Mouse (Mus musculus): ENCODE measurements around the gene Rpl27a. TPM values are rescaled to one million over a fixed set of nuclear protein-coding genes. Genes with fewer than 3 reads are reported as not detected.

Rpl27a gene
- polyA plus RNA-seq, 1 experiment: 339 TPM

DNA sequence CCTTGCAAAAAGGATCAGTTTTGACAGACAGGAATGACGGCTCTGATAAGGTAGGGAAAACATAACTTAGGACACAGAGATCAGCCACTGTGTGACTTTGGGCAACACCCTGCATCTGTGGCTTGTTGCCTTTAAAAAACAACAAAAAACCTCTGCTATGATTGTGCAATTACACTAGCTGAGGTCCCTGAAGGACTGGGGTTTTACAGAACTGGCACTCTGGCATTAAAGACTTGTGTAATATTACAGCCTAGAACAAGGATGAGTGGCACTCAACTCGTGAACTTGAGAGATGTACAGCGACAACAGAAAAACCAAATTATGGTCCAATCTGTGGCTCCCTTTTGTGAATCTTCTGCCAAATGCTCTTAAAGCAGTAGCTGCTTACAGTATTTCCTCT, 5.8 kb downstream of the Rpl27a start:
- 68% methylated on average over 3 of the region's 3 CpGs for WGBS
- TF ChIP-seq POLR2A (IDR thresholded peaks at IDR 0.05; ENCODE audit: low read depth, low read length) (no peak), CTCF (IDR thresholded peaks at IDR 0.05; ENCODE audit: extremely low read depth, insufficient read length, insufficient replicate concordance, low read depth, low read length) (no peak)
- Histone ChIP-seq H3K27ac (ENCODE audit: insufficient read depth, low read depth, low read length) (peak overlapping the region; percentile 30; the same call in 1 of the 2 replicates), H3K36me3 (ENCODE audit: control insufficient read depth, insufficient read depth, low read length) (peaks cover 63% of the 10 kb centered on the region), H3K4me1 (ENCODE audit: control insufficient read depth, insufficient read depth, insufficient read length, low read length) (peaks cover 4% of the 10 kb centered on the region; the same call in 1 of the 2 replicates), H3K4me3 (ENCODE audit: low read depth, low read length) (no peak overlapping the region), H3K27me3 (ENCODE audit: control insufficient read depth, insufficient read depth, low read length) (no peaks in the 10 kb centered on the region)

DNA sequence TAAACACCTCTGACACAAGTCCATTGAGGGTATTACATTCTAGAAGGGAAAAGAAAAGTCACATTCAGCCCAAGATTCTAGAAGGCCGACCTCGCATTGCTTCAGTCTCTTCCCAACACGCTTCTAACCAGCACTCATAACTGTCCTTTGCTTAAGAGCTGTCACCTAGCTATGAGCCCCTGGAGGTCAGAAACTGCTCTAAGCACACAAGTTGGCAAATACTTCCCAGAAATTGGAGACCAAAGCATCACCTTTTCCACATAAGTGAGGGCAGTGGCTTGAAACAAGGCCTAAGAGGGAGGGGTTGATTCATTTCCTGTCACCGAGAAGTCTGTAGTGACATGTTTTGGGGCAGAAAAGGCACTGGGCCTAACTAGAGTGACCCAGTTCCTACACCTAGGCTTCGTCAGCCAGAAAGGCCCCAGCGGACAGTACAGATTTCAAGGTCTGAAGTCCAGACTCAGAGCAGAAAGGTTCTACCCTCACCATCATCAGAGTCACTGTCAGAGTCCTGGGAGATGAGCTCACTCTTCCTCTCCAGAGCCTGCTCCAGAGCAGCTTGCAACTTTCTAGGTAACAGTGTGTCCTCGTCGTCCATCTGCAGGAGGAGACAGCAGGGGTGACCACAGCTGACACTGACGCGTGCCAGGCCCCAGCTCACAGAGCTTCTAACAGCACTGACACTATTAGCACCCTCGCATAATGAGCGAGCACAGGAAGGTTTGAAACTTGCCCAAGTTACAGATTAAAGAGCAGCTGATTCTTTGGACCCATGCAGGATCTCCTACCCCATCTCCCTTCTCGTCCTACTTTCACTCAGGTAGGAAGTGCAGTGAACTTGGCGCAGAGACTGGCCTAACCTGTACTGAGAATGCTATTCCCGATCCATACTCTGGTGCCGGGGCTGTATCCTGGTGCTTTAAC, 7.1 kb downstream of the Rpl27a start:
- TF ChIP-seq CTCF (IDR thresholded peaks at IDR 0.05; ENCODE audit: extremely low read depth, insufficient read length, insufficient replicate concordance, low read depth, low read length) (no peak), POLR2A (IDR thresholded peaks at IDR 0.05; ENCODE audit: low read depth, low read length) (no peak)
- H3K4me1 ChIP-seq (ENCODE audit: control insufficient read depth, insufficient read depth, insufficient read length, low read length): no peaks in the 10 kb centered on the region
- no peaks in the 10 kb centered on the region for H3K27me3 ChIP-seq (ENCODE audit: control insufficient read depth, insufficient read depth, low read length)
- H3K27ac ChIP-seq (ENCODE audit: insufficient read depth, low read depth, low read length): no peak overlapping the region
- H3K4me3 ChIP-seq (ENCODE audit: low read depth, low read length): no peak overlapping the region
- 72% methylated on average over 16 of the region's 16 CpGs for WGBS
- peaks cover 58% of the 10 kb centered on the region for H3K36me3 ChIP-seq (ENCODE audit: control insufficient read depth, insufficient read depth, low read length)

DNA sequence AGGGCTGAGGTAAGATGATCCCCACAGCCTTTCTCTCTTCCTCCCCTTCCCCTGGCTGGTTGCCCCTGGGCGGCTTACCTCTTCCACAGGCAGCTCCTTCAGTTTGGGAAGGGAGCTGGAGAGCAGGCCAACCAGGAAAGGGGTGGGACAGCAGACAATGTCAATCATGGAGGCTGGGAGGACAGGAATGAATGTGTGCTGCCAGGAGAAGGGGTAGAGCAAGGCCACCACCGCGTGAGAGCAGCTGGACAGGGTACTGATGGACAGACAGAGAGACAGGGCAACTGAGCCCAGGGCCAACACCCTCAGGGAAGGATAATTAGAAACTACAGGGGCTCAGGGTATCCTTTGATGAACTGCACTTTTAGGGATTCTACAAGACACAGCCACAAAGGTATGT, 8.6 kb downstream of the Rpl27a start:
- no peak for TF ChIP-seq CTCF (IDR thresholded peaks at IDR 0.05; ENCODE audit: extremely low read depth, insufficient read length, insufficient replicate concordance, low read depth, low read length)
- TF ChIP-seq POLR2A (IDR thresholded peaks at IDR 0.05; ENCODE audit: low read depth, low read length): no peak
- Histone ChIP-seq H3K4me1 (ENCODE audit: control insufficient read depth, insufficient read depth, insufficient read length, low read length) (no peaks in the 10 kb centered on the region), H3K36me3 (ENCODE audit: control insufficient read depth, insufficient read depth, low read length) (peaks cover 57% of the 10 kb centered on the region), H3K27ac (ENCODE audit: insufficient read depth, low read depth, low read length) (no peak overlapping the region), H3K4me3 (ENCODE audit: low read depth, low read length) (no peak overlapping the region), H3K27me3 (ENCODE audit: control insufficient read depth, insufficient read depth, low read length) (no peaks in the 10 kb centered on the region)
- WGBS: 63% methylated on average over 3 of the region's 3 CpGs

- WGBS: 33% methylated on average over 3 of the region's 3 CpGs
Measured at GRCm38 (mm10) chr7:109528356-109528755, 9.4 kb downstream of the Rpl27a start.

GRCm38 (mm10) chr7:109529741-109530140, 10.8 kb downstream of the Rpl27a start:
- Histone ChIP-seq H3K4me3 (ENCODE audit: low read depth, low read length) (no peak overlapping the region), H3K27ac (ENCODE audit: insufficient read depth, low read depth, low read length) (no peak overlapping the region), H3K36me3 (ENCODE audit: control insufficient read depth, insufficient read depth, low read length) (peaks cover 50% of the 10 kb centered on the region), H3K27me3 (ENCODE audit: control insufficient read depth, insufficient read depth, low read length) (no peaks in the 10 kb centered on the region), H3K4me1 (ENCODE audit: control insufficient read depth, insufficient read depth, insufficient read length, low read length) (no peaks in the 10 kb centered on the region)
- TF ChIP-seq POLR2A (IDR thresholded peaks at IDR 0.05; ENCODE audit: low read depth, low read length) (no peak), CTCF (IDR thresholded peaks at IDR 0.05; ENCODE audit: extremely low read depth, insufficient read length, insufficient replicate concordance, low read depth, low read length) (no peak)
- 75% methylated on average over 2 of the region's 2 CpGs for whole genome bisulfite sequencing

More at GRCm38 (mm10) chr7:109528356-109528755, 9.4 kb downstream of the Rpl27a start:
- Histone ChIP-seq H3K27me3 (ENCODE audit: control insufficient read depth, insufficient read depth, low read length) (no peaks in the 10 kb centered on the region), H3K27ac (ENCODE audit: insufficient read depth, low read depth, low read length) (no peak overlapping the region), H3K36me3 (ENCODE audit: control insufficient read depth, insufficient read depth, low read length) (peaks cover 54% of the 10 kb centered on the region), H3K4me3 (ENCODE audit: low read depth, low read length) (no peak overlapping the region), H3K4me1 (ENCODE audit: control insufficient read depth, insufficient read depth, insufficient read length, low read length) (no peaks in the 10 kb centered on the region)
- TF ChIP-seq CTCF (IDR thresholded peaks at IDR 0.05; ENCODE audit: extremely low read depth, insufficient read length, insufficient replicate concordance, low read depth, low read length) (peak; percentile 37; the same call in 1 of the 2 replicates), POLR2A (IDR thresholded peaks at IDR 0.05; ENCODE audit: low read depth, low read length) (no peak)

- peaks cover 47% of the 10 kb centered on the region for H3K36me3 ChIP-seq (ENCODE audit: control insufficient read depth, insufficient read depth, low read length)
- 74% methylated on average over 5 of the region's 5 CpGs for WGBS
- H3K27ac ChIP-seq (ENCODE audit: insufficient read depth, low read depth, low read length): no peak overlapping the region
Measured at GRCm38 (mm10) chr7:109531501-109531900, 12.6 kb downstream of the Rpl27a start.

DNA sequence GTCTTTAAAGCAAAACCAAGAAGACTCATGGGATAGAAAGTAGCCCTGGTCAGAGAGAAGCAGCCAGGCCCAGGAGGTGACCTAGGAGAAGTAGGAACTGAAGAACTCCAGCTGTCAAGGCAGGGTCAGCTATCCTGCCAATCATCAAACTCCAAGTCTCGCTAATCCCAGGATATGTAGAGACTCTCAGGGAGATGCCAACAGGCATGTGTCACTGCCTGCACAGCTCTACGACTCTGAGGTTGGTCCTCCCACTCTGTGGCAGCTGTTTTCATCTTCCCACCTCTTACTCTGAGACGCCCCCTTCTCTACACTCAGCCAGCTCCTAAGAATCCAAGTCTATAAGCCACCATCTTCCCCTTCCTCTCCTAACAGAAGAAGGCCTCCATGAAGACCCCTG, 13.7 kb downstream of the Rpl27a start:
- H3K4me3 ChIP-seq (ENCODE audit: low read depth, low read length): no peak overlapping the region
- H3K27me3 ChIP-seq (ENCODE audit: control insufficient read depth, insufficient read depth, low read length): no peaks in the 10 kb centered on the region
- TF ChIP-seq CTCF (IDR thresholded peaks at IDR 0.05; ENCODE audit: extremely low read depth, insufficient read length, insufficient replicate concordance, low read depth, low read length): no peak
- TF ChIP-seq POLR2A (IDR thresholded peaks at IDR 0.05; ENCODE audit: low read depth, low read length): no peak
- H3K27ac ChIP-seq (ENCODE audit: insufficient read depth, low read depth, low read length): no peak overlapping the region; the same call in 1 of the 2 replicates
- H3K4me1 ChIP-seq (ENCODE audit: control insufficient read depth, insufficient read depth, insufficient read length, low read length): no peaks in the 10 kb centered on the region
- H3K36me3 ChIP-seq (ENCODE audit: control insufficient read depth, insufficient read depth, low read length): peaks cover 41% of the 10 kb centered on the region
- 78% methylated on average over 3 of the region's 3 CpGs for WGBS

More at GRCm38 (mm10) chr7:109531501-109531900, 12.6 kb downstream of the Rpl27a start:
- H3K4me1 ChIP-seq (ENCODE audit: control insufficient read depth, insufficient read depth, insufficient read length, low read length): no peaks in the 10 kb centered on the region
- no peak overlapping the region for H3K4me3 ChIP-seq (ENCODE audit: low read depth, low read length)
- H3K27me3 ChIP-seq (ENCODE audit: control insufficient read depth, insufficient read depth, low read length): no peaks in the 10 kb centered on the region
- TF ChIP-seq CTCF (IDR thresholded peaks at IDR 0.05; ENCODE audit: extremely low read depth, insufficient read length, insufficient replicate concordance, low read depth, low read length) (no peak), POLR2A (IDR thresholded peaks at IDR 0.05; ENCODE audit: low read depth, low read length) (no peak)

All from small intestine, adult 2 months (tissue).